Mouse (Mus musculus) ES-Bruce4 (cell line): Measurements from ENCODE around the gene Krtap9-1.
"Not testable (repeated sequence)": the region's sequence is repeated elsewhere in the genome, so short reads cannot be mapped to it uniquely, and the experiment has no call there.

Source experiments
- CTCF ChIP-seq: IDR thresholded peaks from one replicate; pipeline ENCODE4 v1.8.1; 2011; ENCODE audit warnings: low read depth, low read length
- POLR2A ChIP-seq: IDR thresholded peaks from one replicate; pipeline ENCODE4 v1.8.1; 2011; ENCODE audit warnings: low read length; ENCODE audit not compliant: insufficient read depth

- TF ChIP-seq POLR2A, CTCF: not testable (repeated sequence)
Observed at GRCm38 (mm10) chr11:99864176-99864575, 9.0 kb upstream of the Krtap9-1 start, which contains the start of gene Gm11559.
